Mouse (Mus musculus): ENCODE results near the gene Rrp12.

DNA sequence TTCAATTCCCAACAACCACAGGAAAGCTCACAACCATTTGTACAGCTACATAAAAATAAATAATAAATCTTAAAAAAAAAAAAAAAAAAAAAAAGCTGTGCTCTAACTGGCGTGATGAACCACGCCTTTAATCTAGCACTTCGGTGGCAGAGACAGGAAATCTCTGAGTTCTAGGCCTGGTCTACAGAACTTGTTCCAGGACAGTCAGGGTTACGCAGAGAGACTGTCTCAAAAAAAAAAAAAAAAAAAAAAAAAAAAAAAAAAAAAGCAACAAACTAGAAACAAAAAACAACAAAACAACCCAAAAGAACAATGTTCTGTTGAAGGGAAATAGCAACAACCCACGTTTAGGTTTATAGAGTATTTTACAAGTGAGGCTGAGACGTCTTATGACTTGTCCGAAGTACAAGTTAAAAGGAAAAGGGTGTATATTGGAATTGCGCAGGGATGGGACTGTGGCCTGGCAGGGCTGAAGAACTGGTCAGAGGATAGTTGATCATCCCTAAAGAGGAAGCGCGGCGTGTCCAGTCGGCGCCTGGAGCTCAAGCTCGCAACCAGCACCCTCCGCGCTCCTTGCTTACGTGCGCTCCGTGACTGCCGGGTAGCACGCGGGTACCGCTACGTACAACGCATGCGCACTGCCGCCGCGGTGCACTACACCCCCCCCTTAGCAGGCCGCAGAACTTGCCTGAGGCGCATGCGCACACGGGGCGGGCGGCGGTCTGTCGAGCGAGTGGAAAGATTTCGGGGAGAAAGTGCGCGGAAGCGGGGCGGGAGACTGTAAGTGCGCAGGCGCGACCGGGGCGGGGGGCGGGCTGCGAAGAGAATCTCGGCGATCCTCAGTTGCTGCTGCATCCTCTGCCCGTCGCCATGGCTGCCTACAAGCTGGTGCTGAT, 15.5 kb upstream of the Rrp12 start, which contains the start of gene Pgam1:
- TF ChIP-seq GATA1 (IDR thresholded peaks at IDR 0.05; ENCODE audit: borderline replicate concordance, low read length) (no peak), FLI1 (IDR thresholded peaks at IDR 0.05; ENCODE audit: low read length) (no peak)

All from megakaryocyte, embryonic 14.5 days (primary cell).